Mouse (Mus musculus): Measurements from ENCODE around the gene Acyp2. TPM values are rescaled to one million over a fixed set of nuclear protein-coding genes. Genes with fewer than 3 reads are reported as not detected.
A peak's percentile ranks its signal among the peaks of the same experiment; 100 is the strongest.

Acyp2 gene
- polyA plus RNA-seq, 2 experiments, result 8.0 to 11.1 TPM

DNA sequence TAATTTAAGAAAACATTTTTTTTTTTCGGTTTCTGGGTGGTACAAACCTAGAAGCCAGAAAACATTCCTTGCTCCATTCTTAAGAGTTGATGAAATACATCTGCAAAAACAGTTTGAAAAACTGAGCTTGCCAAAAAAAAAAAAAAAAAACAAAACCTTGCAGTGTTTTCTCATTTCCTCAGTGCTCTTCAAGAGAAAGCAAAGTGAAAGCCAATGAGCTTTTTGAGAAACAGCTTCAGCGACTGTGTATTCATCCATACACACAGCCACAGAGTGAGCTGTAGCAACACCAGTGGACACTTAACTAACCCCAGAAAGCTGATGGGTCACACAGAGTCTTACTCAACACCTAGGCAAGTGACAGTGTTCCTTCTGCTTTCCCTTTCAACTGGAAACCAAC, 69.4 kb downstream of the Acyp2 start:
- peak; percentile 20 for DNase-seq (ENCODE audit: low spot score)
- Histone ChIP-seq H3K36me3 (ENCODE audit: control insufficient read depth, insufficient read depth, low read length) (no peaks in the 10 kb centered on the region), H3K9ac (ENCODE audit: low read depth, low read length, severe bottlenecking) (no peak overlapping the region), H3K4me2 (replicated peaks; ENCODE audit: low read depth, low read length, severe bottlenecking) (no peak overlapping the region), H3K27ac (replicated peaks; ENCODE audit: low read depth, low read length) (no peak overlapping the region), H3K27me3 (ENCODE audit: control insufficient read depth, insufficient read depth, low read length) (no peaks in the 10 kb centered on the region), H3K4me1 (ENCODE audit: control insufficient read depth, insufficient read depth, low read length) (no peaks in the 10 kb centered on the region), H3K9me3 (ENCODE audit: control insufficient read depth, low read length) (no peaks in the 10 kb centered on the region; the same call in 1 of the 2 replicates), H3K4me3 (replicated peaks; ENCODE audit: low read length) (no peak overlapping the region)
- WGBS, result 84% methylated on average over 2 of the region's 2 CpGs
- TF ChIP-seq POLR2A (IDR thresholded peaks at IDR 0.05; ENCODE audit: borderline replicate concordance, extremely low read depth, insufficient read depth, insufficient read length), result no peak
- no peak for ATAC-seq (ENCODE audit: low FRiP score, low read depth)

DNA sequence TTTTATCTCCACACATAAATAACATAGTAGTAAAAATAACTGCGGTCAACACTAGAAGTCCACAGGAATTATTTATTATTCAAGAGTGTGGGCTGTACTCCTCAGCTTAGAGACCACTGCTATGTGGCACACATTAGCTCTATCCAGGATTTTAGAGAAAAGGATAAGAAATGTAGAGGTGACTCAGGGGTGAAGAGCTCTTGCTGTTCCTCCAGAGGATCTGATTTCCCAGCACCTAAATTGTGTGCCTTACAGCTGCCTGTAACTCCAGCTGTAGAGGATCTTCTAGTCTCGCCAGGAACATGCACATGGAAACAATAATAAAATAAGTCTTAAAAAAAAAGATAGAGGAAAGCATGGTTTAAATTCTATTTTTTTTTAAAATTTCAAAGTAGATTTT, 70.5 kb downstream of the Acyp2 start:
- no peak overlapping the region for H3K27ac ChIP-seq (replicated peaks; ENCODE audit: low read depth, low read length)
- no peak for TF ChIP-seq POLR2A (IDR thresholded peaks at IDR 0.05; ENCODE audit: borderline replicate concordance, extremely low read depth, insufficient read depth, insufficient read length)
- no peak overlapping the region for H3K4me3 ChIP-seq (replicated peaks; ENCODE audit: low read length)
- no peaks in the 10 kb centered on the region; the same call in 1 of the 2 replicates for H3K9me3 ChIP-seq (ENCODE audit: control insufficient read depth, low read length)
- peak; percentile 8 for DNase-seq (ENCODE audit: low spot score)
- H3K4me1 ChIP-seq (ENCODE audit: control insufficient read depth, insufficient read depth, low read length), result no peaks in the 10 kb centered on the region
- no peak overlapping the region for H3K9ac ChIP-seq (ENCODE audit: low read depth, low read length, severe bottlenecking)
- no peak for ATAC-seq (ENCODE audit: low FRiP score, low read depth)
- WGBS, result 57% methylated on average over 2 of the region's 2 CpGs
- no peaks in the 10 kb centered on the region for H3K36me3 ChIP-seq (ENCODE audit: control insufficient read depth, insufficient read depth, low read length)
- no peak overlapping the region for H3K4me2 ChIP-seq (replicated peaks; ENCODE audit: low read depth, low read length, severe bottlenecking)
- H3K27me3 ChIP-seq (ENCODE audit: control insufficient read depth, insufficient read depth, low read length), result no peaks in the 10 kb centered on the region

DNA sequence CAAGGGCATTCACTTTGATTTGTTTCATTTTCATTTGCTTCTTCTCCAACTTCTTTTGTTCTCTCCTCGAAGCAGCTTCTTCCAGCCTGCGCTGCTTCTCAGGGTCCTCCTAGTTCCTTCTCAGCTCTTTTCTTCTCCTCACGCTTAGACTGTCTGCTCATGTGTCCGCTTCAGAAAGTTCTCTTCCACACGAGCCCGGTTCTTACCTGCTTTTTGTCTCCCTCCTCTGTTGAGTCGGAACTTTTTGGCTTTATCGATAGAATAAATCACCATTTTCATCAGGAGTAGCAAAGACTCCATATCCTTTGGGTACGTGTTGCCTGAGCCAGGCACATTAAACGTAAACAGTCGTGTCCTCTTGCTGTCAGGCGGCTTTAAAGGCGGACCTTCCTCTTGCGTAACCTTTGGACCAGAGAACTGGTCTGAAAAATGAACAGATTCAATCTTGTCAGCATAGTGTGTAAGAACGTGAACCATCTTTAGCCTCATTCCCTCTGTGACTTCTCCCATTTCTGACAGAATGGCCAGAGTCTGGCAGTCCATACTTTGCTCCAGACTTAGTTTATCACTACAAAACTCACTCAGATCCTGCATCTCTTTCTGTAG, 76.5 kb downstream of the Acyp2 start:
- H3K27me3 ChIP-seq (ENCODE audit: control insufficient read depth, insufficient read depth, low read length), result no peaks in the 10 kb centered on the region
- no peaks in the 10 kb centered on the region for H3K9me3 ChIP-seq (ENCODE audit: control insufficient read depth, low read length)
- no peak overlapping the region for H3K9ac ChIP-seq (ENCODE audit: low read depth, low read length, severe bottlenecking)
- 90% methylated on average over 15 of the region's 15 CpGs for WGBS
- no peaks in the 10 kb centered on the region for H3K4me1 ChIP-seq (ENCODE audit: control insufficient read depth, insufficient read depth, low read length)
- no peaks in the 10 kb centered on the region for H3K36me3 ChIP-seq (ENCODE audit: control insufficient read depth, insufficient read depth, low read length)
- H3K4me2 ChIP-seq (replicated peaks; ENCODE audit: low read depth, low read length, severe bottlenecking), result no peak overlapping the region
- no peak overlapping the region for H3K27ac ChIP-seq (replicated peaks; ENCODE audit: low read depth, low read length)
- no peak for TF ChIP-seq POLR2A (IDR thresholded peaks at IDR 0.05; ENCODE audit: borderline replicate concordance, extremely low read depth, insufficient read depth, insufficient read length)
- no peak overlapping the region for H3K4me3 ChIP-seq (replicated peaks; ENCODE audit: low read length)
- DNase-seq (ENCODE audit: low spot score) (no peak), ATAC-seq (ENCODE audit: low FRiP score, low read depth) (no peak)

- Histone ChIP-seq H3K4me2 (replicated peaks; ENCODE audit: low read depth, low read length, severe bottlenecking) (no peak overlapping the region), H3K9me3 (ENCODE audit: control insufficient read depth, low read length) (no peaks in the 10 kb centered on the region), H3K9ac (ENCODE audit: low read depth, low read length, severe bottlenecking) (no peak overlapping the region), H3K36me3 (ENCODE audit: control insufficient read depth, insufficient read depth, low read length) (no peaks in the 10 kb centered on the region), H3K27ac (replicated peaks; ENCODE audit: low read depth, low read length) (no peak overlapping the region), H3K4me1 (ENCODE audit: control insufficient read depth, insufficient read depth, low read length) (no peaks in the 10 kb centered on the region), H3K4me3 (replicated peaks; ENCODE audit: low read length) (no peak overlapping the region), H3K27me3 (ENCODE audit: control insufficient read depth, insufficient read depth, low read length) (no peaks in the 10 kb centered on the region)
- 84% methylated on average over 3 of the region's 3 CpGs for WGBS
- no peak for TF ChIP-seq POLR2A (IDR thresholded peaks at IDR 0.05; ENCODE audit: borderline replicate concordance, extremely low read depth, insufficient read depth, insufficient read length)
- DNase-seq (ENCODE audit: low spot score) (no peak), ATAC-seq (ENCODE audit: low FRiP score, low read depth) (no peak)
These were observed 78.8 kb downstream of the Acyp2 start for GRCm38 (mm10) chr11:30570568-30570967.

DNA sequence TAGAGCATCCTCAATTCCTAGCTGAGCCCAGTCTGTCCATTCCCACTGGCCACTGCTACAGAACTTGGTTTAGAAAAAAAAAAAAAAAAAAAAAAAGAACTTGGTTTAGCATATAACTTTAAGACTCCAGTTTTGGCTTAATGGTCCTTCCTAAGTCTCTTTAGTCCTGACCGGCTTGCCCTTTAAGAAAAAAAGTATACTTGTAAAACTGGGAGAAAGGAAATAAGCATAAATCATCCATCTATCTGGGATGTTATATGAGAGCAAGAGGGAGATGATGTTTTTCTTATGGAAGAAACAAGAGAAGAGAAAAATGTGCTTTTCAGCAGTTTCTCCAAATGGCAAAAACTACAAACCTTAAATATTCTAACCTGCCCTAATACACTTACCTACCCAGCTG, 89.2 kb downstream of the Acyp2 start:
- H3K9ac ChIP-seq (ENCODE audit: low read depth, low read length, severe bottlenecking), result no peak overlapping the region
- no peaks in the 10 kb centered on the region for H3K27me3 ChIP-seq (ENCODE audit: control insufficient read depth, insufficient read depth, low read length)
- ATAC-seq (ENCODE audit: low FRiP score, low read depth) (no peak), DNase-seq (ENCODE audit: low spot score) (no peak)
- H3K4me1 ChIP-seq (ENCODE audit: control insufficient read depth, insufficient read depth, low read length), result no peaks in the 10 kb centered on the region
- TF ChIP-seq POLR2A (IDR thresholded peaks at IDR 0.05; ENCODE audit: borderline replicate concordance, extremely low read depth, insufficient read depth, insufficient read length), result no peak
- no peak overlapping the region for H3K4me3 ChIP-seq (replicated peaks; ENCODE audit: low read length)
- H3K9me3 ChIP-seq (ENCODE audit: control insufficient read depth, low read length), result no peaks in the 10 kb centered on the region
- H3K4me2 ChIP-seq (replicated peaks; ENCODE audit: low read depth, low read length, severe bottlenecking), result no peak overlapping the region
- 73% methylated on average over 1 of the region's 1 CpGs for WGBS
- H3K27ac ChIP-seq (replicated peaks; ENCODE audit: low read depth, low read length), result no peak overlapping the region
- H3K36me3 ChIP-seq (ENCODE audit: control insufficient read depth, insufficient read depth, low read length), result no peaks in the 10 kb centered on the region

DNA sequence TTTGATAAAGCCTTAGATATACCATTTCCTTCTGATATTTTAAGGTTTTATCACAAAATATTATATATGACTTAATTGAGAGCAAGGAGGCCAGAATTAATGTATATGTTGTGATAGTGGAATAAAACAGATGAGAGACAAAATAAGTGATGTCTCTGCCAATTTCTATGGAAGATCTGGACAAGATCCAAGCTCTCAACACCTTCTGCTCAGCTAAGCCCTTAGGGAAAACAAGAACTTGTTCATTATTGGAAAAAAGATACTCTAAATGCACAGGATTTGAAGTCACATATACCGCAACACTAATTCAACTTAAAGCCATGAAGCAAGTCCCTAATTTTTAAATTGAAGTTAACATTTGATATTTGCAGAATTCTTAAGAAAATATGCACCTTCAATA, 96.0 kb downstream of the Acyp2 start:
- 94% methylated on average over 1 of the region's 1 CpGs for WGBS
- Histone ChIP-seq H3K9me3 (ENCODE audit: control insufficient read depth, low read length) (no peaks in the 10 kb centered on the region), H3K27ac (replicated peaks; ENCODE audit: low read depth, low read length) (no peak overlapping the region), H3K9ac (ENCODE audit: low read depth, low read length, severe bottlenecking) (no peak overlapping the region), H3K4me3 (replicated peaks; ENCODE audit: low read length) (no peak overlapping the region), H3K4me1 (ENCODE audit: control insufficient read depth, insufficient read depth, low read length) (no peaks in the 10 kb centered on the region), H3K27me3 (ENCODE audit: control insufficient read depth, insufficient read depth, low read length) (no peaks in the 10 kb centered on the region), H3K4me2 (replicated peaks; ENCODE audit: low read depth, low read length, severe bottlenecking) (no peak overlapping the region), H3K36me3 (ENCODE audit: control insufficient read depth, insufficient read depth, low read length) (no peaks in the 10 kb centered on the region)
- ATAC-seq (ENCODE audit: low FRiP score, low read depth) (no peak), DNase-seq (ENCODE audit: low spot score) (no peak)
- no peak for TF ChIP-seq POLR2A (IDR thresholded peaks at IDR 0.05; ENCODE audit: borderline replicate concordance, extremely low read depth, insufficient read depth, insufficient read length)
